Mouse (Mus musculus) C2C12 (cell line): ENCODE measurements around the gene Slc5a3. TPM values are rescaled to one million over a fixed set of nuclear protein-coding genes. Genes with fewer than 3 reads are reported as not detected.

Experiments used
- H3K27me3 ChIP-seq: one replicate; pipeline ENCODE4 v1.6.1; 2011; ENCODE audit not compliant: control insufficient read depth, insufficient read depth, insufficient read length
- H3K36me3 ChIP-seq: one replicate; pipeline ENCODE4 v1.6.1; 2011; ENCODE audit not compliant: control insufficient read depth, insufficient read depth
- H3K4me3 ChIP-seq: one replicate; pipeline ENCODE4 v1.5.1; 2011; ENCODE audit warnings: mild to moderate bottlenecking, control low read depth; ENCODE audit not compliant: poor library complexity, insufficient read depth, severe bottlenecking
- H3K79me2 ChIP-seq: one replicate; pipeline ENCODE4 v1.6.1; 2011; ENCODE audit not compliant: control insufficient read depth, insufficient read depth
- H3K79me3 ChIP-seq: one replicate; pipeline ENCODE4 v1.6.1; 2011; ENCODE audit warnings: low read depth, control low read depth
- H3ac ChIP-seq: one replicate; pipeline ENCODE3; 2011; ENCODE audit warnings: low read depth; ENCODE audit not compliant: control insufficient read depth, insufficient read length
- CEBPB ChIP-seq: IDR thresholded peaks from one replicate; pipeline ENCODE4 v1.6.1; 2011; ENCODE audit warnings: low read depth, mild to moderate bottlenecking, control low read depth, moderate library complexity
- CTCF ChIP-seq: IDR thresholded peaks from one replicate; pipeline ENCODE4 v1.5.1; 2011; ENCODE audit not compliant: control insufficient read depth, insufficient read depth, insufficient read length
- FOSL1 ChIP-seq: IDR thresholded peaks from one replicate; pipeline ENCODE4 v1.8.0; 2011; ENCODE audit warnings: mild to moderate bottlenecking, low read length; ENCODE audit not compliant: poor library complexity, insufficient read depth, severe bottlenecking
- MAX ChIP-seq: IDR thresholded peaks from one replicate; pipeline ENCODE4 v1.6.1; 2011; ENCODE audit warnings: mild to moderate bottlenecking, control low read depth
- MYOD1 ChIP-seq: IDR thresholded peaks from one replicate; pipeline ENCODE4 v1.6.1; 2011; ENCODE audit warnings: low read depth; ENCODE audit not compliant: control insufficient read depth, insufficient read length
- MYOG ChIP-seq: IDR thresholded peaks from one replicate; pipeline ENCODE4 v1.6.1; 2011; ENCODE audit not compliant: control insufficient read depth, insufficient read length; ENCODE audit errors: extremely low read depth
- USF1 ChIP-seq: IDR thresholded peaks from one replicate; pipeline ENCODE4 v1.6.1; 2011; ENCODE audit warnings: low read depth, mild to moderate bottlenecking, control low read depth, moderate library complexity
- polyA plus RNA-seq: library from polyadenylated mRNA; unstranded; fragments of >200 nt; fragmentation: generic; extraction: Trizol; gene quantifications from one replicate; pipeline ENCODE4 v1.2.1, GENCODE M21; 2012; ENCODE audit warnings: missing spikeins

The Slc5a3 gene
- polyA plus RNA-seq, 1 experiment: 6.3 TPM

- Histone ChIP-seq H3K4me3 (no peak overlapping the region), H3K79me2 (no peaks in the 10 kb centered on the region), H3ac (no peak overlapping the region), H3K79me3 (no peaks in the 10 kb centered on the region), H3K36me3 (no peaks in the 10 kb centered on the region), H3K27me3 (no peaks in the 10 kb centered on the region)
- TF ChIP-seq MYOG (no peak), MAX (no peak), MYOD1 (no peak), CTCF (no peak), FOSL1 (no peak), CEBPB (no peak), USF1 (no peak)
Measured at GRCm38 (mm10) chr16:92120899-92121531, 62.9 kb downstream of the Slc5a3 start.

GRCm38 (mm10) chr16:92127226-92127625 is 69.1 kb downstream of the Slc5a3 start:
- H3K79me3 ChIP-seq: no peaks in the 10 kb centered on the region
- TF ChIP-seq MYOD1 (no peak), CTCF (no peak), MYOG (no peak), CEBPB (no peak), USF1 (no peak), FOSL1 (no peak), MAX (no peak)
- H3K36me3 ChIP-seq: no peaks in the 10 kb centered on the region
- no peak overlapping the region for H3K4me3 ChIP-seq
- H3K27me3 ChIP-seq: no peaks in the 10 kb centered on the region
- H3ac ChIP-seq: no peak overlapping the region
- no peaks in the 10 kb centered on the region for H3K79me2 ChIP-seq

- Histone ChIP-seq H3K27me3 (no peaks in the 10 kb centered on the region), H3K4me3 (no peak overlapping the region)
Measured at GRCm38 (mm10) chr16:92127666-92128065, 69.5 kb downstream of the Slc5a3 start.

GRCm38 (mm10) chr16:92129843-92130242 is 71.7 kb downstream of the Slc5a3 start:
- no peak for TF ChIP-seq CTCF
- no peak for TF ChIP-seq CEBPB
- no peak for TF ChIP-seq MAX
- TF ChIP-seq MYOD1: no peak
- TF ChIP-seq MYOG: no peak
- no peak for TF ChIP-seq FOSL1
- TF ChIP-seq USF1: no peak
- H3K4me3 ChIP-seq: no peak overlapping the region
- H3K27me3 ChIP-seq: no peaks in the 10 kb centered on the region
- H3K36me3 ChIP-seq: no peaks in the 10 kb centered on the region
- H3ac ChIP-seq: no peak overlapping the region
- no peaks in the 10 kb centered on the region for H3K79me2 ChIP-seq
- no peaks in the 10 kb centered on the region for H3K79me3 ChIP-seq

More at GRCm38 (mm10) chr16:92127666-92128065, 69.5 kb downstream of the Slc5a3 start:
- Histone ChIP-seq H3K79me2 (no peaks in the 10 kb centered on the region), H3K36me3 (no peaks in the 10 kb centered on the region), H3ac (no peak overlapping the region), H3K79me3 (no peaks in the 10 kb centered on the region)
- TF ChIP-seq CTCF (no peak), CEBPB (no peak), MAX (no peak), MYOG (no peak), FOSL1 (no peak), USF1 (no peak), MYOD1 (no peak)

GRCm38 (mm10) chr16:92132511-92132910 is 74.4 kb downstream of the Slc5a3 start:
- no peaks in the 10 kb centered on the region for H3K36me3 ChIP-seq
- no peak for TF ChIP-seq USF1
- TF ChIP-seq CTCF: no peak
- TF ChIP-seq MYOD1: no peak
- no peak for TF ChIP-seq MAX
- H3K27me3 ChIP-seq: no peaks in the 10 kb centered on the region
- H3K79me3 ChIP-seq: no peaks in the 10 kb centered on the region
- H3ac ChIP-seq: no peak overlapping the region
- H3K4me3 ChIP-seq: no peak overlapping the region
- H3K79me2 ChIP-seq: no peaks in the 10 kb centered on the region
